Mouse (Mus musculus) spleen, adult 12 weeks (tissue): Measurements from ENCODE around the gene Stat6.
"Not testable (repeated sequence)": the region's sequence is repeated elsewhere in the genome, so short reads cannot be mapped to it uniquely, and the experiment has no call there.

Experiments used
- DNase-seq: peaks from one replicate; pipeline ENCODE4 v3.0.0; 2022; ENCODE audit warnings: low spot score

Gene Stat6

GRCm38 (mm10) chr10:127652906-127653638, 10.3 kb downstream of the Stat6 start:
- DNase-seq, result no peak

GRCm38 (mm10) chr10:127654970-127655579, 12.3 kb downstream of the Stat6 start:
- DNase-seq, result no peak

- DNase-seq, result not testable (repeated sequence)
These were observed 14.8 kb downstream of the Stat6 start for GRCm38 (mm10) chr10:127657617-127658016.

GRCm38 (mm10) chr10:127658076-127658475, 15.3 kb downstream of the Stat6 start:
- no peak for DNase-seq

GRCm38 (mm10) chr10:127659551-127659950, 16.8 kb downstream of the Stat6 start:
- DNase-seq, result no peak

- DNase-seq, result no peak
These were observed 18.6 kb downstream of the Stat6 start for GRCm38 (mm10) chr10:127661291-127661914.

- no peak for DNase-seq
These were observed 19.3 kb downstream of the Stat6 start for GRCm38 (mm10) chr10:127661915-127662663.

- peak; percentile 11 for DNase-seq
These were observed 20.0 kb downstream of the Stat6 start for GRCm38 (mm10) chr10:127662666-127663253.

- DNase-seq, result no peak
These were observed 20.8 kb downstream of the Stat6 start for GRCm38 (mm10) chr10:127663590-127663989.

GRCm38 (mm10) chr10:127664166-127664565, 21.4 kb downstream of the Stat6 start:
- no peak for DNase-seq

- no peak for DNase-seq
These were observed 22.1 kb downstream of the Stat6 start for GRCm38 (mm10) chr10:127664891-127665290.

GRCm38 (mm10) chr10:127665366-127666181, 22.8 kb downstream of the Stat6 start:
- no peak for DNase-seq

GRCm38 (mm10) chr10:127666501-127667268, 23.9 kb downstream of the Stat6 start, which contains the start of gene Nemp1:
Gene Nemp1 (plus strand): TSS chr10:127666901.
- peak; percentile 40 for DNase-seq

GRCm38 (mm10) chr10:127667269-127668092, 24.7 kb downstream of the Stat6 start:
- peak; percentile 45 for DNase-seq

- peak; percentile 51 for DNase-seq
These were observed 25.6 kb downstream of the Stat6 start, which contains the start of gene Nab2 for GRCm38 (mm10) chr10:127668093-127669050. Gene Nab2 (minus strand): TSS chr10:127668568.

GRCm38 (mm10) chr10:127669170-127669569, 26.4 kb downstream of the Stat6 start:
- DNase-seq, result no peak

GRCm38 (mm10) chr10:127670185-127670584, 27.4 kb downstream of the Stat6 start:
- DNase-seq, result no peak

- DNase-seq, result peak; percentile 56
These were observed 28.5 kb downstream of the Stat6 start for GRCm38 (mm10) chr10:127671276-127671675.
